Mouse (Mus musculus) c-Kit-positive CD71-negative TER-119-negative erythroid progenitor cells, embryonic 14.5 days (primary cell): Measurements from ENCODE around the gene Phactr4.
"Not testable (repeated sequence)": the region's sequence is repeated elsewhere in the genome, so short reads cannot be mapped to it uniquely, and the experiment has no call there.

Source experiments
- DNase-seq: peaks from one replicate; pipeline ENCODE4 v3.0.0-alpha.2; 2013; ENCODE audit warnings: low read depth

Phactr4 gene

DNA sequence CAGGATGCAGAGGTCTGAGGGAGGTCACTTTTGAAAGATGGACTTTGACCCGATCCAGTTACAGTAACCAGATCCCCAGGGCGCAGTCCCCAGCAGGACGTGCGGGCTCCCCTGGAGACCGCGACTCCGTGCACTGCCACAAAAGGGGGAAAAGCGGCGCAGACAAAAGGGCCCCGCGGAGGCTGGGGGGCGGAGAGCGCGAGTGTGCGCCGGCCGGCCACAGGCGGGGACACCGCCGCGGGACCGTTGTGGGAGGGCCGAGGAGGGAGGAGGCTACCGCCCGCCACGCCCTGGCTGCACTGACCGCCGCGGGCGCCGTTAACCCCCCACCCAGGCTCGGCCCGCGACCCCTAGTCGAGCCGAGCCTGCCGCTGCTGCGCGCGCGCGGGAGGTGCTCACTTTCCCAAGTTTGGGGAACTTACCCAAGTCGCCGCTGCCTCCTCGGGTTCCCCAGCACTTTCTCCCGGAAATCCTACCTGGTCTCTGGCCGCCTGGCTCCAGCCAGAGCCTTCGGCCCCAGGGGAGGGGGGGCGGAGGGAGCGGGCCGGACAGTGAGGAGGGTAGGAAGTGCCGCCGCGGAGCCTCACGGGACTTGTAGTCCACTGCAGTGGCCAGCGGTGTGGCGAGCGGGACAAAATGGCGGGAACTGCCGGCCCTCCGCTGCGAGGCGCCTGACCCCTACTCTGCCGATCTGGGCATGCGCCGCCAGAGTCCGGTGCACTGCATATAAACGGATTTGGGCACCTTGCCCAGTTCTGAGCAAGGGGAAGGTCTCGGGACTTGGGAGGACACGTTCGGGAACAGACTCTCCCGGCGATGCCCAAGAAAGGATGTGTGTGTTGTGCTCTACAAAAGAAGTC is at the start of gene Phactr4:
Phactr4 (minus strand) TSS at position 567 of the 860 bp plus-strand sequence.
- DNase-seq = peak; percentile 82

GRCm38 (mm10) chr4:132469873-132470272 is 47.6 kb upstream of the Phactr4 start:
- no peak for DNase-seq

- no peak for DNase-seq
Measured at GRCm38 (mm10) chr4:132464255-132464613, 41.9 kb upstream of the Phactr4 start.

DNA sequence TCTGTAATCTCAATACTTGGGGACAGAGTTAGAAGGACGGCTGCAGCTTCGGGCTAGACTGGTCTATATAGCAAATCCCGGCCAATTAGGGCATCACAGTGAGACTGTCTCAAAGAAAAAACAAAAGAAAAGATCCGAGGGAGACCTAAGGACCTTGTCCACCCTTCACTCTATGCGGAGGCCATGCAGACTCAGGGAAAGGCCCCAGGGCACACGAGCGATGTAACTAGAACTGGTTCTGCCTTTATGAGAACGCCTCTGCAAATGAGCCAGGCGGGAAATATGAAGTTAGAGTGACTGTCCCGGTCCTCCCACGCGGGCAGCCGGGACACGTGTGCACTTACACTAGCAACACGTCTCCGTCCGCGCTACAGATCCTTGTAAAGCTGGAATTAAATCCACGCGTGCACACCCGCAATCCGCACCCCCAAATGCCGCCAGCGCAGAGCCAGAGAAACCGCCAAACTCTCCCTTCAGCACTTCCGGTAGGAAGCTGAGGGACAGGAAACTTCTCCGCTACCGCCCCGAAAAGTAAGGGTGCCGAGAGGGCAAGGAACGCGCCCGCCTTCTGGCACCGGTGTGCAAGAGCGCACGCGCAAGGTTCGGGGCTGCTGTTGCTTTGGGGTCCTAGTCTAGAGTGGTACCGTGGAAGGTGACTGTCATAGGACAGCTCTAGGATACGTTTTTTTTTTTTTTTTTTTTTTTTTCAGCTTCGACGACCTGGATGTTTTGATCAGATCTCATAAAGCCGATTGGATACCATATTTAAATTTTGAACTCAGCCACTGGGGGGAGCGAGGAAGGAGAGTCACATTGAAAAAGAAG is 41.4 kb upstream of the Phactr4 start, which contains the start of gene Med18:
Med18 (minus strand) TSS at position 492 of the 825 bp plus-strand sequence.
- peak; percentile 87 for DNase-seq

DNA sequence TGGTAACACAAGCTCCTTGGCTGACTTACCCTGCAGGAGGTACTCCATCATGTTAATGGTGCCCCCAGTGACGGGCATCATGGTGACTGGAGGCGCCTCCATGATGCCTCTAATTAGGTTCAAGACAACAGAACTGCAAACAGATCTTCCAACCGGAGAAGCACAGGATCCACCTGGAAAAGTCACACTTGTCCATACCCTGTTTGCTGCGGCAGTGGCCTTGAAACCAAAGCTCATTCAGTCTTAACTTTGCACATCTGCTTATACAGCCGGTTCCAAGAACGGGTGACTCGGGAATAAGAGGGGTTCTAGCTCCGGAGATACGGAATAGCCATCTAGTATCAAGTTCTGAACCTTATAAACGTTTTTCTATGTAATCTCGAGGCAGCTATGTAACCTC is 40.5 kb upstream of the Phactr4 start:
- no peak for DNase-seq

DNA sequence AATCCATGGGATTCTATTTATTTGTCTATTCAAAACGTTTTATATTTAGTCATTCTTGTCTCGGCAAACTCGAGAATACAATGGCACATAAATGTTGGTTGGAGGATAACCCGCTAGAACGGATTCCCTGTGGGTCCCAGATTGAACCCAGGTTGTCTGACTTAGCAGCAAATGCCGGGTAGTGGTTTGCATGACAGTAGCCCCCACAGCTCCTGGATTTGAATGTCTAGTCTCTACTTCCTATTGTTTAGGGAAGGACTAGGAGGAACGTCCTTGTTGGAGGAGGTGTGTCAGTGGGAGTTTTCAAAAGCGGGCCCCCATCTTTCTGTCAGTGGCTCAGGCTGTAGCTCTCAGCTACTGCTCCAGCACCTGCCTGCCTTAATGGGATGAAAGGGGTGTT is 37.9 kb upstream of the Phactr4 start:
- no peak for DNase-seq

- DNase-seq = no peak
Measured at GRCm38 (mm10) chr4:132455561-132455960, 33.3 kb upstream of the Phactr4 start.

DNA sequence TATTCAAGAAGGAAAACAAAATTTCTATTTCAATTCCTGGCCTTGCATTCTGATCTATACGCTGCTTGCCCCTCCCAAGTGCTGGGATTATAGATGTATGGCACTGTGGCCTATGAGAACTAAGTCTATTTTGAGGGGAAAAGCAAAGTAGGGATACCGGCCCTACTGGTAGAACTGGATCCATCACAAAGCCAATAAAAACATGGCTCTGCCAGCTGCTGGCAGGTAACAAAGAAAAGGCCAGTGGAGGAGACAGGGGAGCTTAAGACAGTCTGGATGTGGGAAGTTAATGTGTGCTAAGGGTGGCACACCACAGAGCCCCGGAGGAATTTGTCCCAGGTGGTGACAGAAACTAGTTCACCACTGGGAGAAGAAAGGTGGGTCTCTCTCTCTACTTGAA is 32.9 kb upstream of the Phactr4 start:
- DNase-seq = no peak

DNA sequence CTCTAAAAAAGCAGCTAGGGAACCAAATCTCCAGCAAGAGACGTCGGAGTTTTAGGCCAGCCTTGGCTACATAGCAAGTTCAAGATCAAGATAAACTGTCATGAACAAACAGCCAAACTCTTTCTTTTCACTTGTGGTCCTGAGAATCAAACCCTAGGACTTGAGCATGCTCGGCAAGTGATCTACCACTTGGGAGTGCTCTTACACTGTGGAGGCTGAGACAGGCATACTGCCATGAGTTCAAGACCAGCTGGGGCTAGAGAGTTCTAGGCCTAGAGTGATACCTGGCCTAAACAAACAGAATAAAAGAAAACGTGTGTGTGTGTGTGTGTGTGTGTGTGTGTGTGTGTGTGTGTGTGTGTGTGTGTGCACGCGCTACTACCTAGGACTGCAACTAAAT is 31.9 kb upstream of the Phactr4 start:
- no peak for DNase-seq

DNA sequence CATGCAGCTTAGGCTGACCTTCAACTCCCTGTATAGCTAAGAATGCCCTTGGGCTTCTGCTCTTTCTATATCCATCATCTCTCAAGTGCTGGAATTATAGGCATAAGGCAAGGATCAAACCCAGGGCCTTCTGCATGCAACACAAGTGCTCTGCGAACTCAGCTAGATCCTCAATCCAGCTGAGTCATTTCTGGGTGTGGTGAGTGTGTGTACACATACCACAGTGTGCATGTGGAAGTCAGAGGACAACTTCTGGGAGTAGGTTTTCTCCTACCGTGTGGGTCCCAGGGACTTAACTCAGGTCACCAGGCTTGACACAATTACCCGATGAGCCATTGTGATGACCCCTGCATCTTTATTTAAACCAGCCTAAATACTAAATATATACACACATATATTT is 27.5 kb upstream of the Phactr4 start:
- no peak for DNase-seq

GRCm38 (mm10) chr4:132446105-132446504 is 23.8 kb upstream of the Phactr4 start:
- no peak for DNase-seq

GRCm38 (mm10) chr4:132444516-132444915 is 22.2 kb upstream of the Phactr4 start:
- no peak for DNase-seq

GRCm38 (mm10) chr4:132437857-132438256 is 15.6 kb upstream of the Phactr4 start:
- DNase-seq = no peak

DNA sequence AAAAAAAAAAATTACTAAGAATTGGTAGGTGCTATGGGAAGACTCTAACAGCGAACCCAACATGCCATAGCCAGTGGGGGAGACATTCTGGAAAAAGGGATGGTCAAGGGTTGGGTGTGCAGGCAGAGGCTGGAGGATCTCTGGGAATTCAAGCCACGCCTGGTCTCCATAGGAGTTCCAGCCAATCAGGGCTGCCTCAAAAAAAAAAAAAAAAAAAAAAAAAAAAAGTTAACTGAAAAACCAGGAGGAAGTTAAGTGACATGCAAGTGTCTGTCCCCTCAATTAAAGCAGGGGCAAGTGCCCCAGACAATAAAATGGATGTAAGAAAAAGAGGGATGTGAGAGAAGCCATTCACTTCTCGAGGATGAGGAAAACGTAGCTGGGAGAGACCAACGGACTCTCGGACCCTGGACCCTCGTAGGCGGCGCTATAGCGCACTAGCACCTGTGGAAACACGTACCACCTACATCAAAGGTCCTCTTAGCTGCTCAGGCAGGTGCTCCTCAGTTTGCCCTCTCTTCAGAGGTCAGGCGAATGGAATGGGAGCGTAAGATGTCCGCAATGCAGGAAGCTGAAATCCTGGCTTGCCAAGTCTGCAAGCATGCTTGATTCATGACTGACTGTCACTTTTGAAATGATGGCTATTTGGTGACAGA is 10.6 kb upstream of the Phactr4 start:
- DNase-seq = no peak

GRCm38 (mm10) chr4:132428022-132428542 is 5.8 kb upstream of the Phactr4 start:
- DNase-seq = no peak

DNA sequence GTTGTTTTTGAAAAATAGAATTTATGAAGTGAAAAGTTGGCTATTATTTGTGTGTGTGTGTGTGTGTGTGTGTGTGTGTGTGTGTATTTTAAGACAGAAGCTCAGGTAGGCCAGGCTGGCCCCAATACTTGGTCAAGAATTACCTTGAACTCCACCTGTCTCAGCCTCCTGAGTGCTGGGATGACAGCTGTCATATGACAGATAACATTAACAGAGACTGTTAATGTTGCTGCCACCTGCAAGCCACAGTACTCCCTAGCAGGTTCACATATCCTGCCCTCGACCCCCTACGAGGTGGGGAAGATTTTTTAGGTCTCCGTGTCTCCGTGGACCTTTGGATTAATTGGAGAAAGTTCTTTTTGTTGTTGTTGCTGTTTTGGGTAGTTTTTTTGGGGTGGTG is 5.2 kb upstream of the Phactr4 start:
- DNase-seq = no peak

- no peak for DNase-seq
Measured at GRCm38 (mm10) chr4:132426021-132426420, 3.7 kb upstream of the Phactr4 start.

GRCm38 (mm10) chr4:132424765-132425164 is 2.5 kb upstream of the Phactr4 start:
- DNase-seq = no peak

GRCm38 (mm10) chr4:132421556-132421922 is 750 bp downstream of the Phactr4 start:
- no peak for DNase-seq

DNA sequence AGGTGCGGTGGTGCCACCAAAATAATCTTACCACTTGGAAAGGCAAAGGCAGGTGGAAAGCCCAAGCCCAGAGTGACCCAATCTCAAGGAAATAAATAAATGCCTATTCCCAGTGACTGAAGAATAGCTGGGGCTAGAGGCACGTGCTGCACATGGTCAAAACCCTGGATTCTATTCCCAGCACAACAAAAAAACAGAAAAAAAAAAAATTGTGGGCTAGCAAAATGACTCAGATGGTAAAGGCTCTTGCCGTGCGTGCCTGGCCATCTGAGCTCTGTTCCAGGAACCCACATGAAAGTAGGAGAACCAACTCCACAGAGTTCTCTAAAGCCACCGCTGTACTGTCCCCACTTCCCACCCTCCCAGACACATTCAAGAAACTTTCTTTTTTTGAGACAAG is 1.8 kb downstream of the Phactr4 start:
- DNase-seq = no peak

DNA sequence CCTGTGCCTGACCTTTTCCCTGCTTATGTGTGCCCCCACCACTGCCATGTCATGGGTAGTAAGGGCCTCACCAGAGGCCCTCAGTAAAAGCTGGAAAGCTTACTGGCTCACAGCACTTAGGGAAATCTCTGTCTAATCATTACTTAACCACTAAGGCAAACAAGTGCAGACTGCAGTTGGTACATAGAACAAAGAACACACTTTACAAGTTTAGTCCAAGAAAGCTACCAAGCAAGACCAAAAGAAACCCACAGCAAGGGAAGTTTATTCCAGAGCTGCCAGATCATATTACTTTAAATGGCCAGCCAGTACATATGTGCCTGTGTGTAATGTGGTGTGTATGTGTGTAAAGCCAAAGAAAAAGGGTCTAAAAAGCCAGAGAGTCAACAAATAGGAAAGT is 6.3 kb downstream of the Phactr4 start:
- no peak for DNase-seq

DNA sequence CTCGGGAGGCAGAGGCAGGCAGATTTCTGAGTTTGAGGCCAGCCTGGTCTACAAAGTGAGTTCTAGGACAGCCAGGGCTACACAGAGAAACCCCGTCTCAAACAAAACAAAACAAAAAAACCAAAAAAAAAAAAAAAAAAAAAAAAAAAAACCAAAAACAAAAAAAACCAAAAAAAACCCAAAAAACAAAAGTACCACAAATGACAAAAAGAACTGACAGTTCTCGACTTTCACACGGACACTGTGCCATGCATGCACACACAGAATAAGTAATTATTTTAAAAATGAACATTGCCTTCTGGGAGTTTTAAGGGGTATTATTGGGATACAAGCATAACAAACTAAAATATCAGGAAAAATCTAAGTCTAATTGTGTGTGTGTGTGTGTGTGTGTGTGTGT is 9.0 kb downstream of the Phactr4 start:
- not testable (repeated sequence) for DNase-seq
